In genomic region chr1:182280577-182280976, GRCm38 (mm10) we compare ENCODE assay signal across 8 mouse cellular contexts. TPM values are rescaled to one million over a fixed set of nuclear protein-coding genes. Genes with fewer than 3 reads are reported as not detected.
DNase-seq lines count a peak whose midpoint lies in the region; ATAC-seq and TF ChIP-seq lines count a peak whose summit lies in the region.

No protein-coding gene starts in this region.

- ATAC-seq in frontal cortex, adult (ENCODE audit: low TSS enrichment) = peak; percentile 15; the same call in 1 of the 2 replicates
- ATAC-seq in liver, postnatal 0 days = no peak

- H3K4me2 ChIP-seq in liver, postnatal 0 days (ENCODE audit: low read depth, low read length) = peak overlapping the region; percentile 97

- TF ChIP-seq EP300 in liver, postnatal 0 days (IDR thresholded peaks at IDR 0.05; ENCODE audit: low read depth) = no peak

- H3K9ac ChIP-seq in liver, postnatal 0 days (replicated peaks) = no peak overlapping the region; the same call in 1 of the 2 replicates

- no peak for DNase-seq in frontal cortex, postnatal 10 days (ENCODE audit: low spot score in 2 of 2)
- DNase-seq in adipocyte (ENCODE audit: low spot score) = peak; percentile 34
- DNase-seq in heart, postnatal 4 days = peak; percentile 14
- no peak for DNase-seq in liver, postnatal 0 days
- DNase-seq in thymus, postnatal 25 days = no peak
- no peak for DNase-seq in gastrocnemius, postnatal 36 days
- no peak for DNase-seq in cerebellum, adult 9-11 months

- H3K27me3 ChIP-seq in liver, postnatal 0 days (ENCODE audit: insufficient read depth, low read length) = no peaks in the 10 kb centered on the region

- no peaks in the 10 kb centered on the region for H3K9me3 ChIP-seq in liver, postnatal 0 days (ENCODE audit: low read length)

- 69% methylated on average over 11 of the region's 11 CpGs for WGBS in liver, postnatal 0 days (ENCODE audit: insufficient replicate concordance)

- no peak overlapping the region for H3K27ac ChIP-seq in liver, postnatal 0 days (ENCODE audit: low read depth)

- H3K4me3 ChIP-seq in liver, postnatal 0 days (ENCODE audit: low read depth, low read length) = peak overlapping the region; percentile 76; the same call in 1 of the 2 replicates

- intact Hi-C loops in gastrocnemius, postnatal 36 days (cut with DNase I) = no loop called here

- H3K36me3 ChIP-seq in liver, postnatal 0 days (replicated peaks; ENCODE audit: insufficient read depth, low read length) = peaks cover 35% of the 10 kb centered on the region

- TF ChIP-seq CTCF in liver, postnatal 0 days (IDR thresholded peaks at IDR 0.05; ENCODE audit: low read depth) = no peak

- H3K4me1 ChIP-seq in liver, postnatal 0 days (ENCODE audit: insufficient read depth) = peaks cover 27% of the 10 kb centered on the region

RNA-seq across cellular contexts. Expression of gene Degs1, which starts 2.0 kb away (rescaled TPM):
- 100 to 1,000 TPM; 113 to 121 TPM for total RNA-seq in heart, postnatal 4 days (2021)
- 96.4 and 96.8 TPM in 2 replicates for polyA plus RNA-seq in liver, postnatal 0 days (2015; fragmentation: Nextera tagmentation; extraction: Ambion mirVana)
- total RNA-seq in gastrocnemius, postnatal 36 days (2021) = 10 to 100 TPM; 16.1 to 19.5 TPM

Comparison
In these comparisons a context has a peak if more than half of its experiments do, and no peak if none do; other contexts are left out.
1. DNase-seq: peak in adipocyte (single experiment) and heart, postnatal 4 days (single experiment); none in frontal cortex, postnatal 10 days (0 of 2), liver, postnatal 0 days (single experiment), thymus, postnatal 25 days (single experiment), gastrocnemius, postnatal 36 days (0 of 2) and cerebellum, adult 9-11 months (single experiment).
2. RNA of gene Degs1, which starts 2.0 kb away (total RNA-seq): 113 to 121 TPM in heart, postnatal 4 days; 16.1 to 19.5 TPM in gastrocnemius, postnatal 36 days; every median in the first group is over 4 times any median in the second.